Mouse (Mus musculus): Measurements from ENCODE around the gene Dnah10.

Dnah10 gene

DNA sequence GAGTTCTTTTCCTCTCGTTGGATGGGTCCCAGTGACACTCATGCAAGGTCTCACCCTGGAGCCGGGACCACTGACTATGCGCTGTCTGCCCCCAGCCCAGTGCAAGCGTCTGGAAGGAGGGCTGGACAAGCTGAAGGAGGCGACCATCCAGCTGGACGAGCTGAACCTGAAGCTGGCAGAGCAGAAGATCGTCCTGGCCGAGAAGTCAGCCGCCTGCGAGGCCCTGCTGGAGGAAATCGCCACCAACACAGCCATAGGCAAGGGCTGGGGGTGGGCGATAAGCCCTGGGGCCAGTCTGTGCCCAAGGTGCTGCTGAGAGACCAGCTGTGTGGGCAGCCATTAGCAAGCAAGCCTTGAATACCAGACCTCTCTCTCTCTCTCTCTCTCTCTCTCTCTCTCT, 87.6 kb downstream of the Dnah10 start:
- DNase-seq (ENCODE audit: low read depth, low spot score), result no peak

DNA sequence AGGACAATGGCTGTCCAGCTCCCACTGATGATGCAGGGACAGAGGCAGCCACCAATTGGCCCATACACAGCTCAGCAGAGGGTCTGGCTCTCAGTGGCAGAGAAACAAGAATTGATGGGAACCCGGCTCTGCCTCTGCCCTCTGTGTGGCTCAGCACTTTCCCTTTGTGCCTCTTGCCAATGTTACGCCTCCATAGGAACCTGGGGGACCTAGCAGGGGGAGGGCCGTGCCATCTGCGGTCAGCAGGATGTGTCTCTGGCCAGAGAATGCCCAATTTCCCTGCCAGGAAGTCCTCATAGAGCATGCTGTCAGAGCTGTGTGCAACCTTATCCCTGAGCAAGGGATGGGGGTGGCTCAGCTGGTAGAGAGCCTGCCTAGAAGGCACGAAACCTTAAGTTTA, 89.9 kb downstream of the Dnah10 start:
- no peak for DNase-seq (ENCODE audit: low read depth, low spot score)

DNA sequence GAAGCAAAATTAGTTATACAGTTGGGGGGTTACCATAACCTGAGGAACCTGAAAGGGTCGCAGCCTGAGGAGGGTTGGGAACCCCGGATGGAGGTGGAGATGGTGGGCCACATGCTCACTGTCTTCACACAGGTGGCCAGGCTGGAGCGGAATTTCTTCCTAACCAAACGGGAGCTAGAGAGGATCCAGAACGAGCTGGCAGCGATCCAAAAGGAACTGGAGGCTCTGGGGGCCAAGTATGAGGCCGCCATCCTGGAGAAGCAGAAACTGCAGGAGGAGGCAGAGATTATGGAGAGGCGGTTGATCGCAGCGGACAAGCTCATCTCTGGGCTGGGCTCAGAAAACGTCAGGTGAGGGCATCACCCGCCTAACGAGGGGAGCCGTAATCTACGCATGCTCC, 92.2 kb downstream of the Dnah10 start:
- DNase-seq (ENCODE audit: low read depth, low spot score), result no peak

DNA sequence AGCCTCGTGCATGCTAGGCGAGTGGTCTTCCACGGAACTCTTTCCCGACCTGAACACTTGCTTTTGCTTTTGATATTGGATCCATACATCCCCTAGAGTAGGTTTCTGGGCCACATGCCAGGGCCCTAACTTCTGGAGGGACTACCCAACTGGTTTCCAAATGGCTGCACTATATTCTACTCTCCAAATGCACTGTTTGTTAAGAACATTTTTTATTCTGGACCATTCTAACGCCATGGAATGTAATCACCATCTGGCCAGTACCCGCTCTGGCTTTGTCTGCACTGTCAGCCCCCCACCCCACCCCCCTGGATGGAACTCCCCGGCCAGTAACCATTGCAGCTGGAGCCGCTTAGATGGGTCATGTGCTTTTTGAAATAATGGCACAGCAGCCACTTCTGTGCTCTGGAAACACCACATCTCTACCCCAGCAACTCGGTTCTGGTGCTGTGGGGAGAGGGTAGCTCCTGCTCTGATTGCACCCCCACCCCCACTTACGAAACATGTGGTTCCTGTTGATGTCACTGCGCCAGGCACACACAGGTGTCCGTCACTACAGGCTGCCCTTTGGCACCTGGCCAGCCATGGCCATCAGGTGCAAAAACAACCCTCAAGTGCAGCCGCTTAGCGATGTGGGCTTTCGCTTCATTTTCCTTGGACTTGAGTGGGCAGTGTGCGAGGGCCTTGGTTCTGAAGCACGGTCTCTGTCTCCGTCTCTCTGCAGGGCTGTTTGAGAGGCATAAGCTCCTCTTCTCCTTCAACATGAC, 97.4 kb downstream of the Dnah10 start:
- no peak for DNase-seq (ENCODE audit: low read depth, low spot score)

DNA sequence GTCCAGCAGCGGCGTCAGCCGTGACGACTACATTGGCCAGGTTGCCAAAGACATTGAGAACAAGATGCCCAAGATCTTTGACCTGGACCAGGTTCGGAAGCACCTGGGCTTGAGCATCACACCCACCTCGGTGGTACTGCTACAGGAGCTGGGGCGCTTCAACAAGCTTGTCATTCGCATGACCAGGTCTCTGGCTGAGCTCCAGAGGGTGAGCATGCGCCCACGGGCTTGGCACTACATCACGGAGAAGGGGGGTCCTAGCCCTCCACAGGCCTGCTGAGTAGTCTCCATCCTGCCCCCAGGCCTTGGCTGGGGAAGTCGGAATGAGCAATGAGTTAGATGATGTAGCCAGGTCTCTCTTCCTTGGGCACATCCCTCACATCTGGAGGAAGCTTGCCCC, 105.4 kb downstream of the Dnah10 start:
- DNase-seq (ENCODE audit: low read depth, low spot score), result no peak

DNA sequence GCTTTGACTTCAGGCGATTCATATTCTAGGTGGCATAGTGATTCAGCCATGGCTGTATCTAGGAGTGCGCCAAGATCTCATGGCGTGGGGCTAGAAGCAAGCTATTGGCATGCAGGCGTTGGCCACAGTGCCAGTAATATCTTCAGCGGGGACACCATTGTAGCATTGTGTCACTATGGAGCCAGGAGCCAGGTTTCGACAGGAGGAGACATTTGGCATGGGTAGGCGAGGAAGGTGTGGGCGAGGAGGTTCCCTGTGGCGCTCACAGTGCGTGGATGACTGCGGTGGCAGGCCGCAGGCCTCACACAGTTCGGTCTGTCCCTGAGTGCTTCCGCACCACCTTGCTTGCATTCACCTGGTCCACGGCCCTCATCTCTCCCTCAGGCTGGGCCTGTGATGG, 110.3 kb downstream of the Dnah10 start:
- no peak for DNase-seq (ENCODE audit: low read depth, low spot score)

DNA sequence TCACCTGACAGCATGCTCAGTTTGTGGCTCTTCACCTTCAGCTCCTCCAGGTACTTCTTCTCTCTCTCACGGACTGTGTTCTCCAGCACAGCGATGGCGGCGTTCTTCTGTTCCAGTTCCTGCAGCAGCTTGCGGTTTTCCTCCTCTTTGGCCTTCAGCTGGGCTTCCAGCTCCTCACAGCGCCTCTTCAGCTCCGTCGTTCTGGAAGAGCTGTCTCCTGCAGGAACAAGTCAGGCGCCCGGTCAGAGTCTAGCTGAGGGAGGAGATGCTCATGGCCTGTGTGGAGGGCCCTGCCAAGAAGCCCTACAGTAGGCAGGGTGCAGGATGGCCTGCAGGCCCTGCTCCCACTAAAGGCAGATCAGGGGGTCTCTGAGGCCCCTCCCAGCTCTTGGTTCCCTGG, 111.2 kb downstream of the Dnah10 start:
- DNase-seq (ENCODE audit: low read depth, low spot score), result no peak

DNA sequence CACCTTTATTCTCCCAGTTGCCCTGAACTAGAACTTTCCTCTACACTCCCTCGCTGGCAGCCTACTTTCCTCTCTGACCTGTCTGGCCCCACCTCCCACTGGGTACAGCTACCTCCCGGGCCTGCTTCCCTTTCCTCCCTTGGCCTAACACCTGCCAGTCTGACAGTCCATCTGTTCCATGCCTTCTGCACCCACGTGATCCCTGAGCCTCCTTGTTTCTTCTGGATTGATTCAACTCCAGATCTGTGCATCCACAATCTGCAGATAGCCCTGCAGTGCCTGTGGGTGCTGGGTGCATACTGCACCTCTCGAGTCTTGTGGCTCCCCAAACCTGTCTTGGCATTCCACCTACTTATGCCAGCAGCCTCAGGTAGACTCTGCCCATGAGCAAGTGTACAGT, 111.7 kb downstream of the Dnah10 start:
- DNase-seq (ENCODE audit: low read depth, low spot score), result no peak

DNA sequence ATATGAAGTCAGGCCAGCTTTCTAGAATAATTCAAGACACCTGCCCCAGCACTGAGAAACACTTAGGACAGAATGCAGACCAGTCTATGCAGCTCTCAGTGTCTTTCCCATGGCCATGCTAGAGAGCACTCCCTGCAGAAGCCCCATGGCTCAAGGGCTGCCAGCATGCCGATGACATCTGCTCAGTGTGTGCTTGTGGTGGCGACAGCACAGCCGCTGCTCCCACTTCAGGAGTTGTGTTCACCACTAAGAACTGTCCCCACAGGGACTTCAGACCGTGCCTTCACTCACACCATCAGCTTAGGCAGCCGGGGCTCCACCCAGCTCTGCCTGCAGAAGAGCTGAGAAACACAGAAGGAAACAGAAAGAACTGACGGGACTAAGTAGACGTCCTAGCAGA, 115.3 kb downstream of the Dnah10 start:
- no peak for DNase-seq (ENCODE audit: low read depth, low spot score)

DNA sequence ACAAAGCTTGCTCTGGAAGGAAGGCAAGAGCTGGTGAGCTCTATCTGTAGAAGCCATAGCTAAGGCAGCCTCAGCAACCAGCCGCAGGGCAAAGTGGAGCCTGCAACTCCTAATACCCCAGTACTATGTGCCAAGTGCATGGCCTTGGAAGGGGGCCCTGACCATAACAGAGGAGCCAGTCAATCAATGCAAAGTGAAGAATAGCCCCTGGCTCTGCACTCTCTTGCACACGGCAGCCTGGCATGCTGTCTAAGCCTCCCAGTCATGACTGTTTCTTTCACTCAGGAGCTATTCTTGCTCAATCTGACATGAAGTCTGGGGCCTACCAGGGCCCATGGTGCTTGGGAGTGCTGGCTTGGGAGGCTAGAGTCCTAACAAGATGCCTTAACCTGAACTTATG, 115.8 kb downstream of the Dnah10 start:
- DNase-seq (ENCODE audit: low read depth, low spot score), result no peak

DNA sequence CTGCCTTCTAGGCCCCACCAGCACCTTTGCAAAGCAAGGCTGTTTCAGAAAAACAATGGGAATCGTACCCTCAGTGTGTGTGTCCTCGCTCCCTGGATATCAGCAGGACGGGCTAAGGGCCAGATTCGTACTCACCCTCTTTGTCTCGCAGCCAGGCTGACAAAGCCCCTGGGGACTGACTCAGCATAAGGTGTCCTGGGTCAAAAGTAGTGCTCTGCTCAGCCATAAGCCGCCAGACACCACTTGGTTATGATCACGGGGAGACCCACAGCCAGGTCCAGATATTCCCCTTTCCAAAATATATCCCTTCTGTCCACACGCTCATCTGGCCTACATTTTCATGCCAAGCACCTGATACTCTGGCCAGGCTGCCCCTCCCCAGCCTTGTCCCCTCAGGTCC, 118.5 kb downstream of the Dnah10 start:
- no peak for DNase-seq (ENCODE audit: low read depth, low spot score)

DNA sequence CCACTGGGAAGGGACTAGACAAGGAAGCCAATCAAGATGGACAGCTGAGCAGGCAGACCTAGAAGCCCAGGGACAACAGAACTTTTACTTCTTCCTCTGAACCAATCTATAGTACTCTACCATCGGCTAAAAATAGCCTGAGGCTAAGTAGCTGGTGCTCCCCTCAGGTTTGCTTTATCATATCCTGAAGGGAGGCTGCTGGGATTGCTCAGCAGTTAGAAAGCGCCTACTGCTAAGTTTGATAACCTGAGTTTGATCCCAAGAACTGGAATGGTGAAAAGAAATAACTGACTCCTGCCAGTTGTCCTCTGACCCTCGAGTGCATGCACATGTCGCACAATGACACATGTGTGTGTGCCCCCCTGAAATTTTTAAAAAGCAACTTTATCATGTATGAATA, 120.0 kb downstream of the Dnah10 start:
- DNase-seq (ENCODE audit: low read depth, low spot score), result no peak

DNA sequence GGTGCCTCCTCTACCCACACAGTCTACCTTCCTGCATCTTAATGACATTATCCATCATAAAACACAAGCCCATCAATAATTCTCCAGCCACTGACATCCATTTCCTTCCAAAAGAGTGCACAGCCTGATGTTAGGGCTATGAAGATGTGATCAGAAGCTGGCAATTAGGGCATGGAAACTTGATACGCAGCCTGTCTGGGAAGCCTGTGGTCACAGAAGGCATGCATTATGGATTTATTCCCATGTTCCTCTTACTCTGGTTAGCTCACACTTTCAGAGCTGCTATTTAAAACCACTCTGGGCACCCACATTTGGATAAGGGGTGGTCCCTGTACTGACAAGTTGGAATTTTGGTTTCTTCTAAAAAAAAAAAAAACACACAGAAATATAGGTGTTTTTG, 122.1 kb downstream of the Dnah10 start:
- peak; percentile 33 for DNase-seq (ENCODE audit: low read depth, low spot score)

DNA sequence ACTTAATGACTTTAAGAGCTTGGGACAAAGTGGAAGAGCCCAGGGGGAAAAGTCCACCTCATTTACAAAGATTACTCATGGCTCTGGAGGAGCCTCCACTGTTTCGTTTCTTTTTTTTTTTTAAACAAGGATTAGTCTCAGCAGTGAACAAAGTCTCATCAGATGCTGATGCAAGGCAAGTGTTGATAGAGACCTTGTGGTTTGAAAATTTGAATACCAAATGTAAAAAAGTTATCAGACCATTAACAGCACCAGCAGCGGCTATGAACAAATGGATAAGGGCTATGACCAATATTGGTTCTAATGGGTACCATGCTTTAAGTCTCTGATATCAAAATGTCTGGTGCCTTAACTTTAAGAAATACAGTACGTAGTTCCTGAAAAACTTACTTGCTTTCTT, 124.1 kb downstream of the Dnah10 start:
- DNase-seq (ENCODE audit: low read depth, low spot score), result no peak

DNA sequence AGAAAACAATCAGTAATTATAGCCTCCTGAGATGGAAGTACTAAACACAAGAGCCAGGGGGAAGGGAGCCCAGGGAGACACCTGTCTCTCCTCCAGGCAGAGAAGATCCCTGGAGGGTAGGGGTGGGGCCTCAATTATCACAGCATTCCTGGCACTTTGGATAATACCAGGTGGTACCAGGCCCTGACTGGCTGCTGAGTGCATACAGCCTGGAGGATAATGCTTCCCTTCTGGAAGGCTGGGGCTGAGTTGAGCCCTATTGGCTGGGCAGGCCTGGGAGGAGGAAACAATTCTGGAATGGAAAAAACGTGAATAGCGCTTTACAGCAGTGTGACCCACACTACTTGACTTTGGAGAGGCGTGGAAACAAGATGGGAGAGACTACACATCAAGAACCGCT, 126.7 kb downstream of the Dnah10 start:
- no peak for DNase-seq (ENCODE audit: low read depth, low spot score)

DNA sequence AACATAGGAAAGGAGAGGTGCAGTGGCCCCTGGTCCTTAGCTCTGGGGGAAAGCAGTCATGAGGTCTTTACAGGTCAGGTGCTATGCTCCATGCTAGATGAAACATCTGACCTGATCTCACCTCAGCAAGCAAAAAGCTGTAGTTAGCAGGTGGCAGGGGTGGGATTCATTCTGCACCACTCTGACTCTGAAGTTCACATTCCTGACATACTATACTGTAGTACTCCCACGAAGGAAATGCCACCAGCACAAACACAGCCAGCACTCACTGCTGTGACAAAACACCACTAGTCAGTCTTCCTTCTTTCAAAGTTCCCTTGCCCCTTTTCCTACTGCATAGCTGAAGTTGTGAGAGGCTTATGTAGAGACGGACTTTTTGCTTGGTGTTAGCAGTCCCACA, 127.4 kb downstream of the Dnah10 start:
- DNase-seq (ENCODE audit: low read depth, low spot score), result no peak

DNA sequence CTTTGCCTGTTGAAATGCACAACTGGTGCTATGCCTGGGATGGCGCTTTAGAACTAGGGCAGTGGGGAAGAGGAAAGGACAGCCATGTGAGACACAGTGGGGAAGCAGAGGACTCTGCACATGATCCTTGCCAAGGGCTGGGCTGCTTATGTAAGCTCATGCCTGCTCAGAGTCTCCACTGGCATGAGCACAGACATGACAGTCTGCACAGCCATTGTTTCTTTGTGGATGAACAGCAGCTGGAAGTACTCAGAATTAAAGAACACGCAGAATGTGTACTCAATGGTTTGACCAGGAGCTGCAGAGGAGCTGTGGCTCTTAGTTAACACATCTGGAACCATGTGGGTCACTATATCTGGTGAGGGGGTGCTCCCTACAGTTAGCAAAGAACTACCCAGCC, 128.2 kb downstream of the Dnah10 start:
- DNase-seq (ENCODE audit: low read depth, low spot score), result no peak

DNA sequence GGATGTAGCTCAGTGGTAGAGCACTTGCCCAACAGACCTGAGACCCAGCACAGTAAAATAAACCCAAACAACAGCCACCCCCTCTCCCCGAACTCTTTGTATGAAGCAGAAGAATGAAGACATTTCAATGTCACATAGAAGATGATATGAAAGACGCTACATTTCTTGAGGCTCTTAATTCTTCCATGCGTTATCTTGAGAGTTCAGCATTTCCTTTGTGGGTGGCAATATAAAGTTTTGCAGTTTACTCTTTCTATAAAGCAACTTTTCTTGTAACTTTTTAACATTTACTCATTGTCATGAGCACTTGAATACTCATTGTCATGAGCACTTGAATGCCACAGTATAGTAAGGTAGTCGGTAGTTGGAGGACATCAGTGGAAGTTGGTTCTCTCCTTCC, 129.3 kb downstream of the Dnah10 start:
- DNase-seq (ENCODE audit: low read depth, low spot score), result no peak

DNA sequence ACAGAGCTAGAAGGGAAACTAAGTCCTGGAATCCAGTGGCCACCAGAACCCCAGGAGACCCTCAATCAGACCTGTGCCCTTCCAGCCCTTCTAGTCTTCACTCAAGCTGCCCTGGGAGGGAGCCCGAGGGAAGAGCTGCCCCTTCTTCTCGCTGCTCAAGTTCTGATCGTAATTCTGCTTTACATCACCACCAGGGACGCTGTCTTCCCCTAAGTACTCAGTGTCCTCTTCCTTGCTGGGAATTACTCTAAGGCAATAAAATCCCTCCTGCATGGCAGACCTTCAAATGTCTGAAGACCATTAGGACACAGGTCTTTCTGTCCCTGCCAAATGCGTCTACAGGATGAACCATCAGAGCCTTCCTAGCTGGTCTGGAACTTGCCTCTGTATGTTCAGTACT, 135.1 kb downstream of the Dnah10 start:
- no peak for DNase-seq (ENCODE audit: low read depth, low spot score)

DNA sequence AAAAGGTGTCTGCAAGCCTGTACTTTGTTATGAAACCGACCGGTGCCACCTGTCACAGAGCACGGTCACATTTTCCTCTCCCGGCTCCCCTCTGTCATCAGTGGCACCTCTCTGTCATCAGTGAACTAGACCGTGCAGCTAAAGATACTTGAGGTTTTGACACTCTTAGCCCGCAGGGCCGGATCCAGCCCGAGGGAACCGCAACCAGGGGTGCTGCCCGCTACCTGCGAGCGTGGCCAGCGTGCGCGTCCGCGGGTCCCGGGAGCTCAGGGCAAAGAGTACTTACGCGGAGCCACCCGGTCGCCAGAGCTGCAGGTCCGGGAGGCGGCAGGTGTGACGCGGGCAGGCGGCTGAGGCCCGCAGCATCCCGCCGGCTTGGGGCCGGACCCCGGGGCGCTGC, 136.6 kb downstream of the Dnah10 start:
- no peak for DNase-seq (ENCODE audit: low read depth, low spot score)

DNA sequence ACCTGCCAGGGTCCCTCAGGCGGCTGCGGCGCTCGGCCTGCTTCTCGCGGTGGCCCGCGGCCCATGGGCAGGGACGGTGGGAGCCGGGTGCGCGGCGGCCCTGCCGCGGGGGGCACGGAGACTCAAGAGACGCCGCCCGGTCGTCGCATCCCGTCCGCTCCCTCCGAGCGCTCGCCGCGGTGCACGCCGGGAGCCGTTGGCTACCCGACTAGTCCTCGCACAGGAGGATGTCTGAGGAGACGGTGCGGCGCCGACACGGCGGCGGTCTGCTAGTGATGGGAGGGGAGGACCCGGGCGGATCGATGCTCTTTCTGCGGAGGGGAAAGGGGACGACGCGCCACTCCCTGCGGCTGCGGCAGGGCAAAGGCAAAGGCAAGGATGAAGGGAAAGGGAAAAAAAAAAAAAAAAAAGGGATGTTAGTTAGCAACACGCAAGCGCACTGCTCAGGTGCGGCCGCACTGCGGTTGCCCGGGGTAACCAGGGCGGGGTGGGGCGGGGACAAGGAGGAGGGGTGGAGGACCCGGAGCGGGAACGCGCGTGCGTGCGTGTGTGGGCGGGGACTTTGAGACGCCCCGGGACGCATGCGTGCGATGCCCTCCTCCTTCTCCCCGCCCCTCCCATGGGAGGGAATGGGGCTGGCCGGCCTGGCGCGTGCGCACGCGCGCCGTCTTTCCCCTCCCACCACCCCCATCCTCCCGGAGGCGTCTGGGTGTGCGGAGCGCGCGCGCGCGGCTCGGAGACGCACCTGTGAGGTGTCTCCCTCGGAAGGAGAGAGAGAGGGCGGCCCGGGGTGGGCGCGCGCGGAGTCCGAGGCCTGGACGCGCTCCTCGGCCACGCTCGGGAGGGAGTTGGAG, 137.4 kb downstream of the Dnah10 start, which contains the start of the genes Ccdc92 and Zfp664:
Gene Ccdc92 (minus strand): TSS at position 412 of the 854 bp plus-strand sequence.
Gene Zfp664 (plus strand): TSS at position 679 of the 854 bp plus-strand sequence.
- DNase-seq (ENCODE audit: low read depth, low spot score), result peak; percentile 99

DNA sequence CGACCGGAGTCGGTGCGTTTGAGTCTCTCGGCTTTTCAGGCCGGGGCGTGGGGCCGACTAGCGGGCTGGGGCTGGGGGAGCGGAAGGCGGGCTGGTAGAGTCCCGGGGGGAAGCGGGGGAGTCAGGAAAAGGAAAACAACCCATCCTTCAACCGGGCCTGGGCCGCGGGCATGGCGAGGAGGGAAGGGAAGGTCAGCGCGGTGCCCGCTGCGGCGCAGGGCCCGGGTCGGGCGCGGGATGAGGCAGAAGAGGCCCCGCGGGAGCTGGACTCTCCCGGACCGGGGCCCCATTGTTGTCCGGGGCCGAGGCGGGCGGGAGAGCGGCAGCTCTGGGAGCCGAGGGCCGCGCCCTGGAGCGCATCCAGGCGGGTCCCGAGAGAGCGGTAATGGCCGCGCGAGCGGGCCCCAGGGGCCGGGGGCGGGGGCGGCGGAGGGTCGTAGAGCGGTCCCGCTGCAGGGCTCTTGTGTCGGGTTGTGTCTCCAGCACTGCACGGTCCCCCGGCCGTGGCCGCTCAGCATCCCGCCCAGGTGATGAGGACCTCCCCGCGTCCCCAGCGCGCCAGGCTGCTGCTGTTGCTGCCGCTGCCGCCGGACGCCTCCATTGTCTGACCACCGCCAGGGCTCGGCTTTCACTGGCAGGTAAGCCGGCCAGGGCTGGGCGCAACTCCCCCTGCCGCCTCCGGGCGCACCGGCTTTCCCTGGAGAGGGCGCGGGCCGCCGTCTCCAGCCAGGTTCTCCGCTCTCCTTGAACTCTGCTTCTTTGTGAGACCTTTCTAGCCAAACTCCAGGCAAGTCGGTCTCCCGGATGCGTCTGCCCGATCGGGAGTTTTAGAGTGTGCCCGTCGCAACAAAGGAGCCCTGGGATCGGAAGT, 138.2 kb downstream of the Dnah10 start:
- DNase-seq (ENCODE audit: low read depth, low spot score), result peak; percentile 19

All from forelimb bud, embryonic 11.5 days (tissue).